Mouse (Mus musculus) megakaryocyte progenitor cell, adult 5-6 weeks (primary cell): ENCODE measurements around the gene Pde1b. TPM values are rescaled to one million over a fixed set of nuclear protein-coding genes. Genes with fewer than 3 reads are reported as not detected.
A peak's percentile ranks its signal among the peaks of the same experiment; 100 is the strongest.

Experiments
- ATAC-seq: replicated peaks from 2 replicates; pipeline ENCODE4 v1.8.0; 2016; ENCODE audit warnings: mild to moderate bottlenecking, moderate TSS enrichment, inconsistent platforms; ENCODE audit not compliant: poor library complexity
- total RNA-seq, 2 experiments: library from RNA; stranded (forward) in 1 of 2; stranded (reverse) in 1 of 2; fragments of 157-497, 149-512 nt in 1 of 2; fragments of 200-1000 nt in 1 of 2; gene quantifications; 2 replicates each; pipeline versions ENCODE4 v1.2.3 to v1.2.4; 2015 to 2017

Pde1b gene
- total RNA-seq (2015): 3.8 and 3.9 TPM in 2 replicates
- 1.3 and 3.3 TPM in 2 replicates for total RNA-seq (2017)

GRCm38 (mm10) chr15:103502435-103503250, at the start of gene Pde1b:
TSS of gene Pde1b (plus strand) at chr15:103503034.
- peak; percentile 80 for ATAC-seq

- peak; percentile 99 for ATAC-seq
Observed at GRCm38 (mm10) chr15:103453551-103454218, 49.1 kb upstream of the Pde1b start, which contains the start of gene Nckap1l. TSS of gene Nckap1l (plus strand) at chr15:103453794.

DNA sequence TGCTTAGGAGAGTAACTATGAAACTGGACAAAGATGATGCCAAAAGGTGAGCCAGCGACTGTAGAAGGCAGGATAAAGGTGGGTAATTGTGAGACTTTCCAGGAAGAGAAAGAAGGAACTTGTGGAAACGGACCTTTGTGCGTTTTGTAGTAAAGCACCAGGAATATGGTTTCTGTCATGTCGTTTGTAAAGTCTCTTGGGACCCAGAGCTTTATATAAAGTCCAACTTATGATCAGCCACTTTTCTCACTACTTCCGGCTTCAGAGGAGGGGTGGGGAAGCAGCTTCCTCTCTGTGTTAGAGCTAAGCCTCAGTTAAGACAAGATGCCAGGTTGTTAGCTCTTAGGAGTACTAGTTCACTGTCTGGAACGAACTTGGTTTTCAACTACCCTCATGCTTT, 48.4 kb upstream of the Pde1b start:
- no peak; the same call in 1 of the 2 replicates for ATAC-seq

DNA sequence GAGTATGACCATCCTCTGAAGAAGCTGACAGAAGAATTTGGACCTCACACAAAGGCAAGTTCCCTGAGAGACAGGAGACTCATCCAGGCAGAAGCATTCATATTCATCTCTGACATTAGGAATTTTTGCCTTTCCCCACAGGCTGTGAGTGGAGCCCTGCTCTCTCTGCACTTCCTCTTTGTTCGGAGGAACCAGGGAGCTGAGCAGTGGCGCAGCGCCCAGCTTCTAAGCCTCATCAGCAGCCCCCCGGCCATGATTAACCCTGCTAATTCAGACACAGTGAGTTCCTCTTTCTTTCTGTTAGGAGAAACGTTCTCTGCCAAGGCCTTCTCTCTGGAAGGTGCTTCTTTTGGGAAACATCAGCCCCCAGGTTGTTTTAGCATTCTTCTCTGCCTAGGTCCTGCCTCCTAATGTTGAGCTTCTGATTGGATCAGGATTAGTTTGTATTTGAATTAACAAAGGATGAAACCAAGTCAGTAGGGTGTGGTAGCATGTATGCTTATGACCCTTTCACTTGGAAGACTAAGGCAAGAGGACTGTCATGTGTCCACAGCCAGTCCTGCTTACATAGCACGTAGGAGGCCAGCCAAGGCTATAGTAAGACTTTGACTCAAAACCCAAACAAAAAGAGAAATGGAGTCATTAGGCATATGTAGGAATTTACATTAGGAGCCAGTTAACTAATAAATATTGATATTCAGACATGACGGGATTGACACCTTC, 40.1 kb upstream of the Pde1b start:
- peak; percentile 95 for ATAC-seq

DNA sequence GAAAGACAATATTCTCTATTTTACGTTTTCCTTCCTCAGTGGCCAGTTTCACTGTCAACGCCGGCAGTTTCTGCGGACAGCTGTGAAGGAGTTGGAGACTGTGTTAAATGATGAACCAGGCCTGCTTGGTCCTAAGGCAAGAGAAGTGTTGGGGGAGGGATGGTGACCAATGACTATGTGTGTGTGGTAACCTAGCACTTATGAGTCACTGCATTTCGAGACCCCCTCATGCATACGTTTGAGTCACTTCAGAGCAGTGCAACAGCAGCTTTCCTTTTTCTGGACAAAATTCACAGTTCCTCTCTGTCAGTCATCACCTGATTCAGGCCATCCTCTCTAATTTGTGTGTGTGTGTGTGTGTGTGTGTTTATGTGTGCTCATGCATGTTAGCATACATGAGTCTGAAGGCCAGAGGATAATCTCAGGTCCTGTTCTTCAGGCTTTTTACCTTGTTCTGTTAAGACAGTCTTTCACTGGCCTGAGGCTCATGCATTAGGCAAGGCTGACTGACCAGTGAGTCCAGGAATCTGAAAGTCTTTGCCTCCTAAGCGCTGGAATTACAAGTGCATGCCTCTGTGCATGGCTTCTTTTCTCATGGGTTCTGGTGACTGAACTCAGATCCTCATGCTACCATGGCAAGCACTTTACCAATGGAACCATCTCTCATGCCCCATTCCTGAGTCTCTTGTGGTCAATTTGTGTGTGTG, 31.2 kb upstream of the Pde1b start:
- no peak for ATAC-seq

DNA sequence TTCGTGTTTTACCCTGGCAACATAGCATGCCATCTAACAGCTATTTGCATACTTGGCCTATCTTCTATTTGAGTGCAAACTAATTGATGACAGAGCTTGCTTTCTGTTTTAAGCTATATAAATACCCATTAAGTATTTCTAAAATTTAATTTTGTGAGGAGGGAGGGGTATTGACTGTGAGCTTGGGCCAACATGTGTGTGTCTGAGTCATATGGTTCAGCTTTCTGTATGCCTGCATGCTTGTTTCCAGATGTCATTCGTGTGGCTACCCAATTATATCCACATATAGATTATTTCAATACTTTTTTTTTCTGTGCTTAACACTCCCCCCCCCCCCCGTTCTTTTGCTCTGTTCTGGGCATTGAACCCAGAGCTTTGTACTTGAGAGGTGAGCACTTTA, 30.6 kb upstream of the Pde1b start:
- ATAC-seq: no peak

GRCm38 (mm10) chr15:103473182-103473581, 29.7 kb upstream of the Pde1b start:
- ATAC-seq: no peak

- ATAC-seq: no peak
Observed at GRCm38 (mm10) chr15:103473769-103474168, 29.1 kb upstream of the Pde1b start.

DNA sequence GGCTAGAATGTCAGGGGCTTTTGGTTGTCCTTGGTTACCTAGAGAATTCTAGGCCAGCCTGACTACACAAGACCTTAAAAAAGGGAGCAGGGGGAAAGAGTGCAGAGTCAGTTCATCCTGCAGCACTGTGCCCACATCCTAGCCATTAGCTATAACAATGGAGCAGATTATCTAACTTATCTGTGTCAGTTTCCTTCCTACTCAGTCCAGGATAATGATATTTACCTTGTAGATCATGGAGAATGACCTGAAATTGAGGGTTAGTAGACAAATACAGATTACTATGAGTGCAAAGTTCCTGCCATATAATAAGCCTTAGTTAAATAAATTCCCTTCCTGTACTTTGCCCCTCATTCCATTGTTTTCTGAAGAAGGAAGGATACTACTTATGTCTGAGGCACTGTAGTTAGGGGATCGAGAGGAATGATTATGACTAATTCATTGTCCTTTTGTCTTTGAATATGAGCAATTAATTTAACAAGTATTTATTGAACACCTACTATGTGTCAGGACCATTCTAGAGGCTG, 23.7 kb upstream of the Pde1b start:
- ATAC-seq: no peak

DNA sequence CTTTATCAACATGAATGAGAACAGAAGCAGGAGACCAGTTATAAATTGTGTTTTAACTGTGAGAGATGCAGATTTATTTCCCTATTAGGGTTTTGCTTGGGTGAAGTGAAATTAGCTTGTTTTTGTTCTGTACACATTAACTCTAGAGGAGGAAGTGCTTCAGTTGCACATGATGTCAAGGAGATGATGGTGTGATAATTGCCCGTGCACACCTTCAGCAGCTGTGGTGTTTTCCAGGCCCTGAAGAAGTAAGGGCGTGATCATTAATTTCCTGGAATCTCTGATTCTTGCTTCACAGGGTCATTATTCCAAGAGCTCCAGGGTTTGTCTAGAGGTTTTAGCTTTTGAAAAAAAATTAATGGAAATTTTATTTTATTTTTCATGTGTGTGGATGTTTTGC, 22.7 kb upstream of the Pde1b start:
- ATAC-seq: no peak

GRCm38 (mm10) chr15:103482488-103482887, 20.3 kb upstream of the Pde1b start:
- no peak for ATAC-seq

DNA sequence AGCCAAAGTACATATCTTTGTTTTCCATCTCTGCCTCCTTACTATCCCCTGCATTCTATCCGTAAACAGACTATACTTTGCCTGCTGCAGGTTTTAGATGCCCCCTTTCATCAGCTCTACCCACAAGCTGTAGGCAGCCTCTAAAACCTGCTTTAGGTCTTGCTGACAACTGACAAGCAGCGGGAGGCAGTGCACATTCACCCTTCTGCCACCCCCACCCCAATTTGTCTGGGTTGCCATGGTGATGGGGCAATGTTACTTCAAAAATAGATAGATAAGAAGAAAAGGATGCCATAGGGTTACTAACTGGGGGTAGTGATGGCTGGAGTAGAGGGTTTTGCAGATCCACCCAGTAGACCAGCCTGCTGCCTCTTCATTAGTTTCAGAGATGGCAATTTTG, 18.3 kb upstream of the Pde1b start:
- ATAC-seq: no peak

GRCm38 (mm10) chr15:103485106-103485505, 17.7 kb upstream of the Pde1b start:
- ATAC-seq: no peak

- ATAC-seq: peak; percentile 58
Observed at GRCm38 (mm10) chr15:103486658-103487057, 16.2 kb upstream of the Pde1b start.

- no peak for ATAC-seq
Observed at GRCm38 (mm10) chr15:103488336-103488735, 14.5 kb upstream of the Pde1b start.

DNA sequence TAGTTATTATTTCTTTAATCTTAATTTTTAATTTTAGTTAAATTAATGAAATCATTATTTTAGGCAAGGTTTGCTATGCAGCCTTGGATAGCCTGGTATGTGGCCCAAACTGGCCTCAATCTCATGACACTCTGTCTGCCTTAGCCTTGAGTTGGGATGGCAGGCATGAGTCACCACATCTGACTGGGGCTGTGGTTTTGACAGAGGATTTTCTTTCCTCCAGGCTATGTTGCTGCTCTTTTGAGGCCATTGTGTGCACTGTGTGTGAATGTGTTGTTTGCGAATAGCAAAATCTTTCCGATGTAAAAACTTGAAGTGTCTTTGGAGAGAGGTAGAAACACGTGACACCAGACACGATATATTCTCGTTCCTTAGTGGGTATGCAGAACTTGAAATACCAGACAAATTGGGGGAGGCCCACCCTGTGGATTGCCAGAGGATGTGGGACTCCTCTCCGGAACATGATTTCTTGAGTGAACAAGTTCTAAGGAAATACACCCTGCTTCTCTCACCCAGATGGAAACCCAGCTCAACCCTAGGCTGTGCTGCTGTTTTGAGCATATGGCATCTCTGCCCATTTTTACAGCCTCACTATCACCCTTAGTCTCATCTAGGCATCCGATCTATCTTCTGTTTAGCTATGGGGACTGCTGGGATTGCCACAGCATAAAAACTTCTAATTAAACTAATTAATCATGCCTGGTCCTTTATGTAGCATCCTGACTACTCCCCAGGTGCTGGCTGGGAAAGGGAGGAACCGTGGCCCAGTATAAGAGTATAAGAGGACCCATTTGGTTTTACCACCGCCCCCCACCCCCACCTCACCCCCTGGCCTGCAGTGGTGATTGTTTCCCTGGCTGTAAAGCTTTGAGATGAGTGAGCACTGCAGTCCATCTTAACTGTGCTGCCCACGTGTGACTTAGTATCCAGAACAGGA, 6.4 kb upstream of the Pde1b start:
- no peak for ATAC-seq

GRCm38 (mm10) chr15:103498157-103498556, 4.7 kb upstream of the Pde1b start:
- no peak for ATAC-seq

- no peak for ATAC-seq
Observed at GRCm38 (mm10) chr15:103500723-103501122, 2.1 kb upstream of the Pde1b start.

DNA sequence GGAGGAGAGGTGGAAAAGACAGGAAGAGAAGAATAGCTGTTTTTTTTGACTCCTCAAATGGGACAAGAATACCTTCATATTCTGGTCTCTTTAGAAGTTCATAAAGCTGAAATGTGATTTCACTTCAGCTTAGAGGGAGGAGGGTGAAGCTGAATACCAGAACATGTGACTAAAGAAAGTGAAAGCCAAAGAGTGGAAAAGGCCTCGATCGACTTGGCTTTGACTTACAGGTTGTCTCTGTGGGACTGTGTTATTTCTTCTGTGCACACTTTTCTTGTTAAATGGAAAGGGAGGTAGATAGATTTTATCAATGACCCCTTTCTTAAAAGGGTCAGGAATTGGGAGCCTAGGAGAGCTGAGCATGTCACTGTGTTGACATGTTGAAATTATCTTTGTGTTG, 1.6 kb upstream of the Pde1b start:
- ATAC-seq: no peak

GRCm38 (mm10) chr15:103503251-103503600, 392 bp downstream of the Pde1b start:
- ATAC-seq: no peak
